Mouse (Mus musculus) lung, postnatal 36 days (tissue): ENCODE results near the gene Ccdc9b.
A peak's percentile ranks its signal among the peaks of the same experiment; 100 is the strongest.

Experiments
- DNase-seq: peaks from one replicate; pipeline ENCODE4 v3.0.0; 2022; ENCODE audit warnings: mixed read lengths

The Ccdc9b gene

DNA sequence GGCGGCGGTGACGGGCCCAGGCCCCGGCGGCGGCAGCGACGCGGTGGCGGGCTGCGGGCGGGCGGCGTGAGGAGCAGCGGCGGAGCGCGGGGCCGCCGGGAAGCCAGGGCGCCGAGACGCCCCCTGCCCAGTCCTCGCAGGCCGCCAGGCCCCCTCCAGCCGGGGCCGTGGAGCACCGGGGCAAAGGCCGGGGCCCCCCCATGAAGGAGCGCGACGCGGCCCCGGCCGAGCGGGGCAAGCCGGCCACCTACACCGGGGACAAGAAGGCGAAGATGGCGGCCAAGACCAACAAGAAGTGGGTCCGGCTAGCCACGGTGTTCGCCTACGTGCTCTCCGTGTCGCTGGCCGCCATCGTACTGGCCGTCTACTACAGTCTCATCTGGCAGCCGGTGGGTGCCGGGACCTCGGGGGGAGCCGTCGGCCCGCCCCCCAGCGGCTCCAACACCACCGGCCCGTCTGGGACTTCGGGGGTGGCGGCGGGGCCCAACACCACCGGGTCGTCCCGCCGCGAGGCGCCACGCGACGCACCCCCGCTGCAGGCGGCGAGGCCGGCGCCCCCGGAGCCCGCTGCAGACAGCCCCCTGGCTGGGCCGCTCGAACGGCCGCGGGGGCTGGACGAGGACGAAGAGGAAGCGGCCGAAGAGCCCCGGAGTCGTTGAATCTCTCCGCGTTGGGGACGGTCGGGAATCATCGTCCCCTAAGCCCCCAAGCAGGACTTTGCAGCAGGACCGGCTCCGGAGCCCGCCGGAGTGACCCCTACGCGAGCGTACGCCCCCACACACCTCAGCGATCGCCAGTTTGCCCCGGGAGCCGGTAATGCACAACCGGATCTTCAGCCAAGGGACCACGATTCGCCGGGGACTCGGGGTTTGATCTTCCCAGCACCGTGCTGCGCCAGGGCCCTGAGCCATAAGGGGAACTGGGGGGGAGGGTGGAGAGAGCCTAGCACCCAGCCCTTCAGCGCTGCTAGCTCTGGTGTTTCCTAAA, 16.3 kb downstream of the Ccdc9b start:
- peak; percentile 34 for DNase-seq

DNA sequence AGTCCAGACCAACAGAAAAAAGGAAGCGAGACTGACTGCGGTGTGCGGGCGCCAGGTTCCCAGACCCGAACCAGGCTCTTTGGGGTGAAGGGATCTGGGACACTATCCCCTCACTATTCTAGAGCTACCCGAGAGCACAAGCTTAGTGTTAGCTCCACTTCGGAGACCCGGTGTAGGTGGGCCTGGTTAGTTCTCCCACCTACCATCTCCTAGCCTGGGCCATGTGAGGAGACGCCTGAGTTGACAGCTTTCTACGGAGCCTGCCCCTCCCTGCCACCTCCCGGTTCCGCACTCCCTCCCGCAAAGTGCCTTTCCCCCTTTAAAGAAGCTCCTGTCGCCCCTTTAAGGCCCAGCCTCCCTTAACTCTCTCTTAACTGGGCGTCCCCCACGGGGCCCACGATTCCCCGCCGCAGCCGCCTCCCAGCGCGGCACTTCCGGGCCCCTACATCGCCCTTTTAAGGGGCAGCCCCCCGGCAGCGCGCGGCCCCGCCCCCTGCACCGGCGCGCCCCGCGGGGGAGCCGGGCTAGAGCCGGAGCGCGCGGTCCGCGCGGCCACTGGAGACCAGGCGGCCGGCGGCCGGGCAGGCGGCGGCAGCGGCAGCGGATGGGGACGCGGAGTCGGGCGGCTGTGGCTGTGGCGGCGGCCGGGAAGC, 17.1 kb downstream of the Ccdc9b start, which contains the start of gene Inafm2:
Gene Inafm2 (plus strand): TSS at position 527 of the 653 bp plus-strand sequence.
- peak; percentile 92 for DNase-seq

DNA sequence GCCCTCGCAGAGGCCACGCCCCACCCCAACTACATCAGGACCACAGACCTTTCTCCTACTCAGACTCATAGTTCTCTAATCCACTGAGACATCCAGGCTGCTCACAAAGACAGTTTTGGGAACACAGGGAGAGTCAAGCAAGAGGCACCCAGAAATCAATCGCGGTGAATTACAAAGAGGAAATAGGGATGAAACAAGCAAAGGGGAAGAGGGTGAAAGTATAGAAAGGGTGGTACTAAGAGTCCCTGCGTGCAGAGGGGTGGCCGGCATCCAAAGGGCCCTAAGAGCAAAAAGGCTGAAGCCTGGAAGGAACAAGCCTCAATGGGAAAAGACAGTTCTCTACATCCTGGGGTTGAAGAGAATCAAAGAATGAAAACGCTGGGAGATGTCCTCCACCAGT, 17.8 kb downstream of the Ccdc9b start:
- DNase-seq = no peak

DNA sequence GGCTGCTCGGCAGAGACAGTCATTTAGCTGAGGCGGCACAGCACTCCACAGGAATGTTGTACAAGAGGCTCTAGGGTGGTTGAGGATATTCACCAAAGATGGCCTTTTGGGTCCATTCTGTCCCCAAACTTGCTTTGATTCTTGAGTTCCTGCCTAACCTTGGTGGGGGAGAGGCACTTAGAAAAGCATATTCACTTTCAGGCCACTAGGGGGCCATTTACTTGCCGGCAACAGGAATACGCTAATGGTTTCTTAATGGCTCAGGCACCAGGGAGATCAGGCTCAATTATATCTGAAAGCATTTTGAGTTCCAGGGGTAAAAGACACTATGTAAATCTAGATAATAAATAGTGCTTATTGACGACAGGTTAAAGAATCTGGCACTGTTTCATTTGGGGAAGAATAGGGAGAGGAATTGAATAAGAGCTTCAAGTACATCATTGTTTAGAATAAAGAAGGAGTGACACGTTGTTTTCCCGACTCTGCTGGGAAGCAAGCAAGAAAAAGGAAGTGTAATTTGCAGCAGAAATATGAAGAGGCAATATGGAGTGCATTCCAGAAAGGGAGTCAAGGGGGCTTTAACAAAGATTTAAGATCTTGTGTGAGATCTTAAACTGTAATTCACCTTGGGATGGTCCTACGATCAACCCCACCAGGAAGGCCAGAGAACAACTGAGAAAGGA, 19.1 kb downstream of the Ccdc9b start:
- DNase-seq = peak; percentile 79

DNA sequence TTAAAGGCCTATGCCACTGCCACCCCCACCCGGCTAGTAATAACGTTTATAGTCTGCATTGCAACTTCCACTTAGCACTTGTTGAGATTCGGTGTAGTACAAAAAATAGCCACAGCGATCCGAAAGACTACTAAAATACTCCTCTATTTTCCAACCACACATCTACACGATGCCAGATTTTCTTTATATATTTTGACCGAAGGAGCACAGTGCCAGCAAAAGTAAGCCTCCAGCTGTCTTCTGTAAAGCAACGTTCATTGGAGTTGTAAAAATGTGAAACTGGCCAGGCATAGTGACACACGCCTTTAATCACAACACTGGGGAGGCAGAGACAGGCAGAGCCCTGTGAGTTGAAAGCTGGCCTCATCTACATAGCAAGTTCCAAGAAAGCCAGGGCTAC, 21.3 kb downstream of the Ccdc9b start:
- DNase-seq = no peak

DNA sequence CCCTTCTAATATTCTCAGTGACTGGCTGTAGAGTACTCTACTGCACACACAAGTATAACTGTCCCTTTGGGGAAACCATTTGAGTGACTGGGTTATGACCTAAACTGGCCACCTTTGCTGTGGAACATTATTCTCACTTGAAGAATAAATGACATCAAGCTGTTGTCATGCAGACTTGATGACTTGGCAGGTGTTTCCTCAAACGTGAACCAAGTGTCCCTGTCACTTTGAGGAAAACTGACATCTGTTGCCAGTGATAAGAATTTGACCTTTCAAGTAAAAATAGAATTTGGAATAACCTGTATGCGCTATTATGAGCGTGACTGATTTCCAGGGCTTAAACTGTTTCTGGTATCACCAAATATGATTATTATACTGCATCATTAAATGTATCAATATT, 22.1 kb downstream of the Ccdc9b start:
- no peak for DNase-seq

DNA sequence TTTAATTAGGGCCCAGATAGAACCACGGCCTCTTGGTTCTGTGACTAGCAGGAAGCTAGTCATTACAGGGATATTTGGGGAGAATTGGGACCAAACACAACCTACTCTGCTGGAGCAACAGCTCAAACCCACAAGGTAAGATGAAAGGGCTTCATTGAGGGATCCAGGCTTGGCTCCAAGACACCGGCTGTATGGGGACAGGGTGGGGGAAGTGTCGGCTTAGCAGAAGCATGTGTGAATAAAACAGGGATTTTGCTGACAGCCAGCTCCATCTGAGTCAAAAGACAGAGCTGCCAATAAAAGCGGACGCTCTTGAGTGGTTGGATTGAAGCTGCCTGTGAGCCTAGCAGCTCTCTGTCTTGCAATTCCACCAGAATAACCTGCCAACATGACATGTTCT, 29.1 kb downstream of the Ccdc9b start:
- no peak for DNase-seq

DNA sequence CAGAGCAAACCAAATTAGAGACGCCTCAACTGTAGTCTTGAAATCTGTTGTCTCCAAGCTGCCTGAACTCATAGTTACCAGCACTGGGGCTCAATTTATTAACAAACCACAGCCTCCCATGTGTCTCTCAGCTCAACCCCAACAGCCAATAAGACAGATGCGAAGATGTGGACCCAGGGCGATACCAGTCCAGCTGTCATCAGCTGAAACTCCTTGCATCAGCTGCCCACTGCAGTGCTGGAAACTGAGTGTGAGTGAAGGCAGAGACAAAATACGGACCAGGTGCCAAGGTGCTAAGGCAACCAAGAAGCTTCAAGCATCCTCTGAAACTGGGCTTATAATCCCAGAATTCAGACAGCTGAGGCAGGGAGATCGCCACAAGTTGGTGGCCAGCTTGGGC, 30.5 kb downstream of the Ccdc9b start:
- no peak for DNase-seq

DNA sequence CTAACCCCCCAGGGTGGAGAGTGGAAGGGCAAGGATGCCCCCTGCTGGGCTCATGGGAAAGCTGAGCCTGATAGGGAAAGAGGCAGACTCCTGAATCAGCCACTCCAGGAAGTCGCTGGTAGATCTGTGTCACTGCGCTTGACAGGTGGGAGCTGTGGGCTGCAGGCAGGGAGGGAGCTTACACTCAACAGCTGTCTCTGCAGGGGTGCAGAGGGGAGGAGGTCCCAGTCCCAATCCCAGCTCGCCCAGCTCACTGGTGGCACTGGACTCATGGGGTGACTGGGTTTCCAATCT, 31.9 kb downstream of the Ccdc9b start:
- peak; percentile 89 for DNase-seq

DNA sequence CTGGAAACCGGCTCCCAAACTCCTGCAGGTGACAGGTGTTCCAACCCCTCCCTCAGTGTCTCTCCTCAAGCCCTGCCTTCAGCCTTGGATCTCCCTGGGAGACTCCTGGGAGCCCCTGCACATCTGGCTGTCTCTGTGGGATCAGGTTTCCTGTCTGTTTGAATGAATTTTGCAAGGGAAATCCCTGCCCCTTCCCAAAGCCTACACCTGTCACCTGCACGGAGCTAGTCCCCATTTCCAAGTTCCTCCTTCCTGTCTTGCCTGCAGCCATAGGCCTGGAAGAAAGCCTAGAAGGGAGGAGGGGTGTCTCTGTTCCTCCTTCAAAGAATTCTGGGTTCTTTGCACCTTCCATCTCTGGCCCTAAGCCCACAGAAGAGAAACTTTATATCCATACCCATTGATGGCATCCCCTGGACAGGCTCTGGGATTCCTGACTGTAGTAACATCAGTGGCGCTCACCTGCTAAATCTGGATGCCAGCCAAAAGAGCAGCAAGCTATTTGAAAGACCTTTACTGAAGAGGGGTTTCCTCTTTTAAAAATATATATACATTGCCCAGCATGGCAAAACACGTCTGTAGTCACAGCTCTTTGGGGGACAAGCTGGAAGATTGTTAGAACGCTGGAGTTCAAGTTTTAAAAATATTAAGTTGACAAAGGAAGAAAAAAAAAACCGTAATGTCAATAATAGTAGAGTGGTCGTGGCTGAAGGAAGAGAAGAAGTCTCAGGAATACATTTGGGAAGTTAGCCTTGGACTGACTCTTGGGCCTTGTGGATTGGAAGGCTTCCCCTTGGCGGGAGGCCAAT, 32.4 kb downstream of the Ccdc9b start:
- DNase-seq = no peak

DNA sequence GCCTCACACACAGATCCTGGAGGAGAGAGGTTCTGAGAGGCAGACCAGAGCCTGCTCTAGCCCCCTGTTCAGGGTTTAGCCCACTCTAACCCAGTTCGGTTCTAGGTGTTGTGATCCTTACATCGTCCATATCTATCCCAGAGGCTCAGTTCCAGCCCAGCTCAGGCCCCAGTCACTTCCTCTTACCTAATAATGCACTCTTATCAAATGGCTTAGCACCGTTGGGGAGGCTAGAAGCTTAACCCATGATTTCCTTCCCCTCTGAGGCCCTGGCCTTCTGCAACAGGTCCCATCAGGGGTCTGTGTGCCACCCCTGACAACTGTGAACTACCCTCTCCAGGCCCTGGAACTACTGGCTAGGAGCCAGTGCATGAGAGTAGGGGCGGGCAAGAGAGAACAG, 33.3 kb downstream of the Ccdc9b start:
- DNase-seq = peak; percentile 37

DNA sequence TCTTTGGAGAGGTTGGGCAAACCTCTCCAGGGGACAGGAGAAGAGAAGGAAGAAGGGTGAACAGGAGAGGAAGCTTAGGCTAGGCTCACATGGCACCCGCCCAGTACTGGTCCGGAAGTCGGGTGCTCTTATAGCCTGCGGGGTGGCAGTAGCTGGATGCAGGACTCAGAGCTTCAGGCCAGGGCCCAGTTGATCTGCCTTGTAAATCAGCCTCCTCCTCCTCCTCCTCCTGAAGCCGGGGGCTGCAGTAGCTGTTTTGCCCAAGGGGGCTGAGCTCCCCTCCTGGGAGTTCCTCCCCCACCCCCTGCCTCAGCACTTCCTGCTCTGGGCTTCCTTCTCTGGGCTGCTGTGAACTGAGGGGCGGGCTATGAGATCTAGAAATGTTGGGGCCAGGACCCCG, 34.1 kb downstream of the Ccdc9b start, which contains the start of gene Plcb2:
Gene Plcb2 (minus strand): TSS at position 102 of the 400 bp plus-strand sequence.
- peak; percentile 59 for DNase-seq

DNA sequence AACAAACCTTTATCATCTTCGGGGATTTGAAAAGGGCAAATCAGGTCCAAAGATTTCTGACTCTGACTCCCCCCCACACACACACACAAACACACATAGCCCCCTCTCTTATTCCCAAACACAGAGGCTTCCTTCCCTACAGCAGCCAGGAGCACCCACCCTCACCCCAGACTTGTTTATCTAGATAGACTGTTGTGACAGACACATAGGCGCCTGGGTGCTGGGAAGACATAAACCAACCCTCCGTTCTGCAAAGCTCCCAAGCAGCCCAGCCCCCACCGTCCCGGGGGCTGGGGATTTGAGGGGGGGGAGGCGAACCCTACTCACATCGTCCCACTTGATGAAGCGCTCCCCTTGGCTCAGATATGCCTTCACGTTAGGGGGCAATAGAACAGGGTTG, 34.5 kb downstream of the Ccdc9b start:
- peak; percentile 49 for DNase-seq

DNA sequence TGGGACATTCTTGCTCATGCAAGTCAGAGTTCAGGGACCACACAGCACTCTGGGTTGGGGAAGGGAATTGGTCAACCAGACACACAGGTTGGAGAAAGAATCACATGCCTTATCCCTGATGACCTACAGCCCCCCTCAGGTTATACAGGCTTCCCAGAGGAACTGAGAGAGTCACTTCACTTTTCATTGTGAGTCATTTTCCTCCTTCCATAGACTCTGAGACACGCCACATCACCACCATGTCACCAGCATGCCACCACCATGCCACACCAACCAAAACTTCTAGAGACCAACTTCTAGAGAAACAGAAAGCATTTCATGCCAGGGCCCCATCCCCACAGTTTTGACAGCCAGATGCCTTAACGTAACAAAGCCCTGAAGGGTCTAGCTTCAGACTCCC, 35.6 kb downstream of the Ccdc9b start:
- DNase-seq = no peak

DNA sequence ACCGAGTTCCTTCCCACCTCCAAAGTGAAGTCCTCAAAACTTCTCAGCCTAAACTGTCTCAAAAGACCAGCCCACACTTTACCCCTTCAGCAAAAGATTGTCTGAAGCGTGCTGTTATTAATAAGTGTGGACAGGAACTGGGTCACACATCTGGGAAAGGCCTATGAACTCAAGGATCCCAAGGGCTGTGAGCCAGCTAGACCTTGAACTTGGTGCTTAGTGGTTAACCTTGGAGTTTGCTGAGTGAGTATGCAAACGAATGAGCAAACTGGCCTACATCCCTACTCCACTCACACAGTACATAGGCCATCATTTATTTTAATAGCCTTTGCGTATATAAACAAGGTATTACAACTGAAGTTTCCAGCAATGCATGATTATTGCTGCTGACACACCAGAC, 37.0 kb downstream of the Ccdc9b start:
- no peak for DNase-seq

DNA sequence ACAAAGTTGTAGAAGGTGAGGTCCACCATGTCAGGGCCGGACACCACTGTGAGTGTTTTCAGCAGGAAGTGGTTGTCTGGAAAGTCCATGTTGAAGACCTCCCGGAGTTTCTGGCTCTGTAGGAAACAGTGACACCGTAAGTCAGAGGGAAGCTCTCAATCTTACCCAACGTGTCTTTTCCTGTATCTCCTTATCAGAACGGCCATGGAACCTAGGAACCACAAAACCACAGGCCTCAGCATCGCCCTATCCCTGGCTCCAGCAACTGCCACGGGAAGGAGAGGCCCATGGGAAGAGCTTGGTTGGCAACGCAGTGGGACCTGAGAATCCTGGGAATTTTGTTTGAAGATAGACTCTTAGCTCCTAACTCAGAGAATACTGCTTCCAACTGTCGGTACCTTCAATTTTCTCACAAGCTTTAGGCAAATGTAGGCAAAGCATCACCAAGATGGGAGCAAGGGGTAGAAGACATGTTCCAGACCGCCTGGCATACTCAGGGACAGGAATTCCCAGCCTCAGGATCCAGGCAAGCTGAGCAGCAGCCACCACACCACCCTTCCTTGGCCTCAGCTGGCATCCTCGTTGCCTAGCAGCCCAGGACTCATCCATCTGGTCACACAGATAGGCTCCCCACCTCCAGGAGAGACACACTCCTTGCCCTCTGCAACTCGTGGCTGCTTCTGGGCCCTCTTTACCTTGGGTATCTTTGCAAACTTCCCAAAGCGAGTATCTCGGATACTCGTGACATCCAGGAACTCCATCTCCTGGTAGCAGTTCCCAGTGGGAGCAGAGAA, 38.6 kb downstream of the Ccdc9b start:
- DNase-seq = no peak

DNA sequence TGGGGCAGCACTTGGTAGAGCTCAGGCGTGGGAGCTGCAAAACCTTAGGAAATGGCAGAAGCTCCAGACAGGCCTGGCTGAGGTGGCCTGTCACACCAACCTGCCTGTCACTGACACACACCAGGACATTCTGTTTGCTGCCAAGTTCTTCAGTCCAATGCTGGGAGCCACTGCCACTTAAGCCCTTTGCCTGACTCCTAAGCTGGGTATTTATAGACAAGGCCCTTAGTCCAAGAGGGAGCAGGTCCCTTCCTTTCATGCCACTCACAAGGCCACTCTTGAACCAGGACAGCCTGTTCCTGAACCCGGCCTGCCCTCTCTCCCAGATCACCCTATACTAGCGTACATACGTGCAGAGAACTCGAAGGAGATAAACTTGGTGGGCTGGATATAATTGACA, 45.8 kb downstream of the Ccdc9b start:
- DNase-seq = no peak

DNA sequence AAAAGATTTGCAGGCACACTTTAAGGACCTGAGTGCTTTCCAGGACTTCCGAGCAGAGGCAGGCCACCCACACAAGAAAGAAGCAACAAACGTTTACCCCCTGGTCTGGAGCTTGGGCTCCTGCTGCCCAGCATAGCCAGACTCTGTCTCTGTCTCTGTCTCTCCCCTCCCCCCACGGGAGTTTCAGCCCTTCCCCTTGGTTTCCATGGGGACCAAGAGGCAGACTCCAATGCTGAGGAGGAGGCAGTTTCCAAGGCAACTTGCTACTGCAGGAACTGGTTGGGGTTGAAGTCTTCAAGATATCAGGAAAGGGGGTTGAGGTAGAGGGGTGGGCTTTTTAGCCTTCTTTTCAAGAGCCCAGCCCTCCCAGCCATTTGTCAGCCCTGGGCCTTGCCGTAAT, 48.2 kb downstream of the Ccdc9b start:
- DNase-seq = no peak

DNA sequence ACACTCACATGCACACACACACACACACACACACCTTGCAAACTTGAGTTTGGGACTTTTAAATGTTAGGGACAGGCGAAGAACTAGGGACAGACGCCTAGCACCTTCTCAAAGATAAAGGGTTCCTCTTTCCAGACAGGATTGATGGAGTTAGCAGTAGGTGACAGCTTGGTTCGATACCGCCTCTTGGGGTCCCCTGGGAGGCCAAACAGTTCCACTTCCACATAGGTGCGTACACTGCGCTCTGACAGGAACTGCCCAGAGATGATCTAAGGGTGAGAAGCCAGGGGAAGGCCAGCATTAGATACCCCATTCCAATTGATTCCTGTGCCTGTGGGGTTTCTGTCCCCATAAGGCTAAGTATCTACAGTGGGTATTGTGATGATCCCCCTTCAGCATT, 48.8 kb downstream of the Ccdc9b start:
- DNase-seq = no peak

DNA sequence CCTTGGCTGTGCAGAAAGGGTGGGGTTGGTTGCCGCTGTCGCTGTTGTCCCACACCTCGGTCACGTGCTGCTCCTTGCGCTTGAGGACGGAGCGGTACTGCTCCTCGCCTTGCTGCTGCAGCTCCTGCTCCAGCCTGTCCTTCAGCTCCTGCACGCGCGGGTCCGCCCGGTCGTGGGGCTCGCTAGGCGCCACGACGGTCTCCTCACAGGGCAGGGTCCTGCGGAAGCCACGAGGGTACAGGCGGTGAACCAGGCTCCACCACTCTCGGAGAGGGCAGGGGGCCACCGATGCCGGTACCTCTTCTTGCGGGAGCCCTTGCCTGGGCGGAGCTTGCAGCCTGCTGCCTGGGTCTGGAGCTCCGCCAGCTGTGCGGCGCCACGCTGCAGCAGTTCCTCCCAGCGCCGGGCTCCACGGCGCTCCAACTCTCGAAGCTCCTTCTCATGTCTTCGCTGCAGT, 51.4 kb downstream of the Ccdc9b start:
- no peak for DNase-seq

DNA sequence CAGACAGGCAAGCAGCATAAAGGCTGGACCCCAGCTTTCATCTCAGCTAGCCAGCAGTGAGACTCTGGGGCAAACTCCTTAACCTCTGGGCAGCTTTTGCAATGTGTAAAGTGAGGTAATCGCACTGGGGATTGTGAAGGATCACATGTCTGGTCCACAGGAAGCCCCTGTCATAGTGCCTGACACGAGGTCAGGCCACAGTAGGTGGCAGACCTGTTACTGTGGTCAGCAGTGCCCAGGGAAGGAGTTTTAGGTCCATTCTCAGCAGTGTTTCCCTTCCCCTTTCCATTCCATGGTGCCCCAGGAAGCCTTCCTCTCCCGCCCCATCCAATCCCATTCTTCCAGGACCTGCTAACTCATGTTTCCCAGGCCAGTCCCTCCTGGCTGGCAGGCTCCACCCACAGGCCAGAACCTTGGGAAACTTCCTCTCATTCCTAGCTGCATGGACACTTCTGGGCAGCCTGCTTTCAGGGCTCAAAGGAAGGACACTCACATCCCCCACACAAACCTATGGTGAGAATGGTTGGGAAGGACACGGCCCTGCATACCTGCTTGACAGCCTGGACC, 52.7 kb downstream of the Ccdc9b start:
- no peak for DNase-seq

DNA sequence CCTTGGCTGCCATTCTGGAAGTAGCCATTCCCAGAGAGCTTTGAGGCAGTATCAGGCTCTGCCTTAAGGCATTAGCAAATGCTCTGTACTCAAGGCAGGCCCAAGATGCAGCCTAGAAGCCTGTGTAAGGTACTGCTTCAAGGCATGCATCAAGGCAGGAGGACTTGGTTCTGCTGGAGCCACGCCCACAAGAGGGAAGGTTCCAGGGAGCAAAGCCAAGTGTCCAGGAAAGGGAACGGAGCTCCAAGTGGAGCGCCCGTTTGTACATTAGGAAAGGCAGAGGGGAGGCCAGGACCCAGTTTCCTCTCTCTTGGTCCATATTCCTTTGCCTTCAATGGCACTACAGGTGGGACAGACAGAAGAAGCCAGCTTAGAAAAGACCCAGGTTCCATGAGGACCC, 54.0 kb downstream of the Ccdc9b start:
- DNase-seq = no peak
